Comparison of ENCODE assay signal across 8 mouse cellular contexts in the genomic region with DNA sequence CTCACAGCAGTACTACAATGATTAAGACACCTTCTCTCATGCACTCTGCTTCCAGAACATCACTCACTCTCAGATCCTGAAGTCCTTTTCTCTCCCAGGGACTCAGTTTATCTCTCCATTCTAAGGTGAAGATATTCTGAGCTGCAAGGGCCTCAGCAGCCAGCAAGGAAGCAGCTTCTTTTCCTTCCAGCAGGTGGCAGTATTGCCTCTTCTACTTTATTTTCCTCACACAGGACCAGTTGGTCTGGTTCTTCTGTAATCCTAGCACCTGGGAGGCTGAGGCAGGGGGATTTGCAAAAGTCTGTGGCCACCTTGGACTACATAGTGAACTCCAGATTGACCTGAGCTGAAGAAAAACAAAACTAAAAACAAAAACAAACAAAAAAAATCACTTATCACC. TPM values are rescaled to one million over a fixed set of nuclear protein-coding genes. Genes with fewer than 3 reads are reported as not detected.
DNase-seq lines count a peak whose midpoint lies in the region; ATAC-seq and TF ChIP-seq lines count a peak whose summit lies in the region.

No protein-coding gene starts in this region.

- peak; percentile 40 for DNase-seq in kidney, adult 18-20 months
- DNase-seq in B cell, adult 2 months, result peak; percentile 60 to 67
- DNase-seq in G1E (ENCODE audit: low spot score), result no peak
- peak; percentile 74 to 83 for DNase-seq in cerebellum, postnatal 14 days
- peak; percentile 57 for DNase-seq in kidney, adult 9 months
- peak; percentile 80 for DNase-seq in midbrain, postnatal 0 days (ENCODE audit: low spot score)

- H3K4me1 ChIP-seq in kidney, embryonic 15.5 days, result no peaks in the 10 kb centered on the region
- H3K4me1 ChIP-seq in G1E (ENCODE audit: insufficient read depth, low read depth, low read length), result no peaks in the 10 kb centered on the region
- no peaks in the 10 kb centered on the region for H3K4me1 ChIP-seq in midbrain, postnatal 0 days (ENCODE audit: insufficient read depth, low read length)

- no peaks in the 10 kb centered on the region for H3K9me3 ChIP-seq in kidney, embryonic 15.5 days (replicated peaks)
- no peaks in the 10 kb centered on the region for H3K9me3 ChIP-seq in G1E (replicated peaks)
- H3K9me3 ChIP-seq in midbrain, postnatal 0 days (ENCODE audit: low read length), result no peaks in the 10 kb centered on the region

- H3K4me2 ChIP-seq in kidney, embryonic 15.5 days, result no peak overlapping the region
- no peak overlapping the region for H3K4me2 ChIP-seq in midbrain, postnatal 0 days (ENCODE audit: low read depth, low read length, poor library complexity, severe bottlenecking)

- H3K9ac ChIP-seq in kidney, embryonic 15.5 days, result no peak overlapping the region
- H3K9ac ChIP-seq in midbrain, postnatal 0 days (replicated peaks; ENCODE audit: low read length, poor library complexity, severe bottlenecking), result no peak overlapping the region

- no peak overlapping the region for H3K27ac ChIP-seq in kidney, embryonic 15.5 days
- H3K27ac ChIP-seq in midbrain, postnatal 0 days (ENCODE audit: low read depth, low read length), result no peak overlapping the region

- H3K36me3 ChIP-seq in kidney, embryonic 15.5 days, result no peaks in the 10 kb centered on the region
- H3K36me3 ChIP-seq in G1E (replicated peaks), result no peaks in the 10 kb centered on the region
- peaks cover 19% of the 10 kb centered on the region for H3K36me3 ChIP-seq in midbrain, postnatal 0 days (ENCODE audit: insufficient read depth, low read length)

- peak; percentile 71 for TF ChIP-seq CTCF in G1E (IDR thresholded peaks at IDR 0.05; ENCODE audit: low read depth, low read length)
- TF ChIP-seq CTCF in midbrain, postnatal 0 days (IDR thresholded peaks at IDR 0.05), result peak; percentile 94

- H3K27me3 ChIP-seq in kidney, embryonic 15.5 days, result peaks cover 39% of the 10 kb centered on the region
- peaks cover 2% of the 10 kb centered on the region; the same call in 1 of the 2 replicates for H3K27me3 ChIP-seq in G1E (ENCODE audit: insufficient read depth, low read length)
- H3K27me3 ChIP-seq in midbrain, postnatal 0 days (ENCODE audit: insufficient read depth, low read length), result peaks cover 29% of the 10 kb centered on the region

- H3K4me3 ChIP-seq in kidney, embryonic 15.5 days (replicated peaks), result no peak overlapping the region
- no peak overlapping the region for H3K4me3 ChIP-seq in G1E (ENCODE audit: low read depth, low read length)
- no peak overlapping the region for H3K4me3 ChIP-seq in midbrain, postnatal 0 days (ENCODE audit: low read depth, low read length)

- no peak for ATAC-seq in kidney, embryonic 15.5 days (replicated peaks; ENCODE audit: low FRiP score)
- ATAC-seq in G1E (ENCODE audit: extremely low read depth, insufficient number of reproducible peaks, low FRiP score, poor library complexity, severe bottlenecking), result no peak
- ATAC-seq in midbrain, postnatal 0 days (ENCODE audit: low FRiP score), result no peak
- ATAC-seq in activated CD4-positive, CD25-positive, alpha-beta regulatory T cell, adult 4 months, result no peak

RNA-seq across cellular contexts. Expression of gene Npas4, which starts 8.3 kb away (rescaled TPM):
- 0.18 TPM in 1 of 2 replicates, not detected in the other for polyA plus RNA-seq in kidney, embryonic 15.5 days (2015; fragmentation: Nextera tagmentation; extraction: Ambion mirVana)
- total RNA-seq in G1E (2014; fragmentation: Nextera tagmentation) (0.83 TPM in 1 of 2 replicates, not detected in the other), G1E (2017) (0.05 and 0.06 TPM in 2 replicates)
- not detected in 2 replicates for polyA plus RNA-seq in G1E (2012)
- total RNA-seq in midbrain, postnatal 0 days (2014; rRNA removed), result 3.4 and 5.9 TPM in 2 replicates
- polyA plus RNA-seq in midbrain, postnatal 0 days (2015; fragmentation: Nextera tagmentation; extraction: Ambion mirVana), result 0.36 and 0.43 TPM in 2 replicates
- polyA plus RNA-seq in activated CD4-positive, CD25-positive, alpha-beta regulatory T cell, adult 4 months (2017; shearing (Covaris generic)), result under 1 TPM; 0.32 to 0.83 TPM

RNA-seq across cellular contexts. Expression of gene Mrpl11, which starts 19.8 kb away (rescaled TPM):
- 108 and 125 TPM in 2 replicates for polyA plus RNA-seq in kidney, embryonic 15.5 days (2015; fragmentation: Nextera tagmentation; extraction: Ambion mirVana)
- total RNA-seq in G1E (2014; fragmentation: Nextera tagmentation) (15.4 and 16.2 TPM in 2 replicates), G1E (2017) (87.0 and 91.6 TPM in 2 replicates)
- polyA plus RNA-seq in G1E (2012), result 66.8 and 72.2 TPM in 2 replicates
- total RNA-seq in midbrain, postnatal 0 days (2014; rRNA removed), result 88.2 and 93.1 TPM in 2 replicates
- polyA plus RNA-seq in midbrain, postnatal 0 days (2015; fragmentation: Nextera tagmentation; extraction: Ambion mirVana), result 141 and 145 TPM in 2 replicates
- polyA plus RNA-seq in activated CD4-positive, CD25-positive, alpha-beta regulatory T cell, adult 4 months (2017; shearing (Covaris generic)), result 10 to 100 TPM; 79.9 to 91.1 TPM

RNA-seq across cellular contexts. Expression of gene Peli3, which starts 38.8 kb away (rescaled TPM):
- polyA plus RNA-seq in kidney, embryonic 15.5 days (2015; fragmentation: Nextera tagmentation; extraction: Ambion mirVana), result 2.9 and 3.0 TPM in 2 replicates
- total RNA-seq in G1E (2014; fragmentation: Nextera tagmentation), result not detected in 2 replicates
- total RNA-seq in G1E (2017), result 0.05 TPM in 1 of 2 replicates, not detected in the other
- polyA plus RNA-seq in G1E (2012), result not detected in 2 replicates
- 10.9 and 24.4 TPM in 2 replicates for total RNA-seq in midbrain, postnatal 0 days (2014; rRNA removed)
- 8.4 and 8.6 TPM in 2 replicates for polyA plus RNA-seq in midbrain, postnatal 0 days (2015; fragmentation: Nextera tagmentation; extraction: Ambion mirVana)
- under 1 TPM in 1 of 2 experiments, not detected in 1; 0.25 TPM for polyA plus RNA-seq in activated CD4-positive, CD25-positive, alpha-beta regulatory T cell, adult 4 months (2017; shearing (Covaris generic))

RNA-seq across cellular contexts. Expression of gene Slc29a2, which starts 41.9 kb away (rescaled TPM):
- 6.0 and 7.0 TPM in 2 replicates for polyA plus RNA-seq in kidney, embryonic 15.5 days (2015; fragmentation: Nextera tagmentation; extraction: Ambion mirVana)
- total RNA-seq in G1E (2014; fragmentation: Nextera tagmentation) (4.3 and 5.8 TPM in 2 replicates), G1E (2017) (1.7 and 1.8 TPM in 2 replicates)
- polyA plus RNA-seq in G1E (2012), result 5.5 and 5.9 TPM in 2 replicates
- 21.4 and 30.2 TPM in 2 replicates for total RNA-seq in midbrain, postnatal 0 days (2014; rRNA removed)
- polyA plus RNA-seq in midbrain, postnatal 0 days (2015; fragmentation: Nextera tagmentation; extraction: Ambion mirVana), result 19.1 and 21.1 TPM in 2 replicates
- 1 to 10 TPM in 1 of 2 experiments, under 1 TPM in 1; 0.46 to 2.1 TPM for polyA plus RNA-seq in activated CD4-positive, CD25-positive, alpha-beta regulatory T cell, adult 4 months (2017; shearing (Covaris generic))

RNA-seq across cellular contexts. Expression of gene Dpp3, which starts 53.7 kb away (rescaled TPM):
- polyA plus RNA-seq in kidney, embryonic 15.5 days (2015; fragmentation: Nextera tagmentation; extraction: Ambion mirVana), result 96.4 and 108 TPM in 2 replicates
- 41.5 and 45.4 TPM in 2 replicates for total RNA-seq in G1E (2014; fragmentation: Nextera tagmentation)
- total RNA-seq in G1E (2017), result 47.3 and 54.2 TPM in 2 replicates
- polyA plus RNA-seq in G1E (2012), result 82.6 and 88.2 TPM in 2 replicates
- total RNA-seq in midbrain, postnatal 0 days (2014; rRNA removed), result 84.6 and 94.7 TPM in 2 replicates
- 87.7 and 96.3 TPM in 2 replicates for polyA plus RNA-seq in midbrain, postnatal 0 days (2015; fragmentation: Nextera tagmentation; extraction: Ambion mirVana)
- polyA plus RNA-seq in activated CD4-positive, CD25-positive, alpha-beta regulatory T cell, adult 4 months (2017; shearing (Covaris generic)), result 10 to 100 TPM; 38.4 to 59.4 TPM
